In the genomic region with DNA sequence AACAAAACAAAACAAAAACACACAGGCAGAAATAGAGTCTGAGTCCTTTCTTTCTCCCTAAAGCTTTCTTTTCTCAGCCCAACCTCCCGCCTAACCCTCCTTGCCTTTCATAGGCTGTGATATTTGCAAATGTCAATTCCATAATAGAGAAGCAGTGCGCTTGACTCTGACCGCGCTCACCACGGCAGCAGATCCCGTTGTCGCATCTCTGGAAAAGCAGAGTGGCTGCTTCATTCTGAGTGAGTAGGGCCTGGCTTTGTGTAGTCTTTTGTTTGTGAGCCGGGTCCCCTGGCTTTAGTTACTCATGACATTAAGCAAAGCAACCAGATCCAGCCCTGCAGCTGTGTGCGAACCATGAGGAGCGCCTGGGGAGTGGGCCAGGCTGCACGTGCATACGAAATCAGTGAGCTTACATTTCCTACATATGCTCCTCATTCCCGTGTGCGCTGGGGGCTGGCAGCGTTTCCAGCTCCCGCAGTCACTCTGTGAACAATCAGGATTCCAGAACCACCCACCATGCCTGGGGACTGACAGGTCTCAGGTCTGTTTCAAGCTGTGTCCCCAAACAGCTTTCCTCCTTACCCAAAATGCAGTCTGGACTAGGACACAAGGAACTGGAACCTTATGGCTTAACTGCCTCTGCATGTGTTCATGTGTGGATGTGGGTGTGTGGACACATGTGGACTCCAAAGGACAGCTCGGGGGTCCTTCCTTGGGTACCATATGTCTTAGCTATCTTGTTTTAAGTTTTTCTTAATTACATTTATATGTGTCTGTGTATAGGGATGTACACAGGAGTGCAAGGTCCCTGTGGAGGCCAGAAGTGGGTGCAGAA, we compare ENCODE assay signal across 8 mouse cellular contexts.
DNase-seq lines count a peak whose midpoint lies in the region; ATAC-seq and TF ChIP-seq lines count a peak whose summit lies in the region.

No protein-coding gene starts in this region.

- WGBS in forebrain, embryonic 15.5 days: 4% methylated on average over 17 of the region's 17 CpGs

- peak; percentile 87 for ATAC-seq in forebrain, embryonic 15.5 days (replicated peaks)

- TF ChIP-seq CTCF in left cerebral cortex, adult 2 months (IDR thresholded peaks at IDR 0.05): no peak

- no peak for DNase-seq in left cerebral cortex, adult 2 months (ENCODE audit: extremely low spot score in 1 of 2, low spot score in 2 of 2)
- DNase-seq in left cerebral cortex, adult 11 months (ENCODE audit: low spot score): no peak
- peak; percentile 47 for DNase-seq in left cerebral cortex, postnatal 4 days
- DNase-seq in right cerebral cortex, postnatal 10 days (ENCODE audit: low spot score in 2 of 2): peak; percentile 68 to 74
- no peak for DNase-seq in thymus, postnatal 14 days
- DNase-seq in c-Kit-positive CD71-positive TER-119-positive erythroid progenitor cells, embryonic 14.5 days (ENCODE audit: low spot score): no peak
- no peak for DNase-seq in thymus, adult 18-20 months

- H3K9me3 ChIP-seq in forebrain, embryonic 15.5 days: no peaks in the 10 kb centered on the region

- H3K27me3 ChIP-seq in forebrain, embryonic 15.5 days: peaks cover 30% of the 10 kb centered on the region

- H3K4me3 ChIP-seq in left cerebral cortex, adult 2 months: peak overlapping the region; percentile 36
- H3K4me3 ChIP-seq in forebrain, embryonic 15.5 days: peak overlapping the region; percentile 22

- intact Hi-C loops in left cerebral cortex, adult 2 months (cut with DNase I): no loop called here
- intact Hi-C loops in left cerebral cortex, postnatal 4 days (cut with DNase I): no loop called here

- no peaks in the 10 kb centered on the region for H3K36me3 ChIP-seq in forebrain, embryonic 15.5 days

- H3K27ac ChIP-seq in left cerebral cortex, adult 2 months: no peak overlapping the region
- peak overlapping the region; percentile 65 for H3K27ac ChIP-seq in forebrain, embryonic 15.5 days (replicated peaks)

- peaks cover 22% of the 10 kb centered on the region for H3K4me1 ChIP-seq in forebrain, embryonic 15.5 days

- peak overlapping the region; percentile 37 for H3K9ac ChIP-seq in forebrain, embryonic 15.5 days (replicated peaks)

- peak overlapping the region; percentile 45 for H3K4me2 ChIP-seq in forebrain, embryonic 15.5 days (replicated peaks)

Comparison
In these comparisons a context has a peak if more than half of its experiments do, and no peak if none do; other contexts are left out.
1. DNase-seq: peak in left cerebral cortex, postnatal 4 days (single experiment) and right cerebral cortex, postnatal 10 days (2 of 2); none in left cerebral cortex, adult 2 months (0 of 2), left cerebral cortex, adult 11 months (single experiment), thymus, postnatal 14 days (single experiment), c-Kit-positive CD71-positive TER-119-positive erythroid progenitor cells, embryonic 14.5 days (single experiment) and thymus, adult 18-20 months (0 of 2).